Mouse (Mus musculus): ENCODE measurements around the gene Styx.
A peak's percentile ranks its signal among the peaks of the same experiment; 100 is the strongest.

Styx gene

GRCm38 (mm10) chr14:45350931-45351859 is at the start of gene Styx:
Gene Styx (plus strand): TSS chr14:45351093.
- DNase-seq (ENCODE audit: low spot score in 2 of 2), result peak; percentile 86 to 92

- DNase-seq (ENCODE audit: low spot score in 2 of 2), result no peak
Measured at GRCm38 (mm10) chr14:45303939-45304338, 47.0 kb upstream of the Styx start.

GRCm38 (mm10) chr14:45304389-45304788 is 46.5 kb upstream of the Styx start:
- no peak for DNase-seq (ENCODE audit: low spot score in 2 of 2)

GRCm38 (mm10) chr14:45305852-45306251 is 45.0 kb upstream of the Styx start:
- no peak for DNase-seq (ENCODE audit: low spot score in 2 of 2)

- DNase-seq (ENCODE audit: low spot score in 2 of 2), result no peak
Measured at GRCm38 (mm10) chr14:45307630-45308328, 43.1 kb upstream of the Styx start.

- DNase-seq (ENCODE audit: low spot score in 2 of 2), result no peak
Measured at GRCm38 (mm10) chr14:45309646-45310045, 41.2 kb upstream of the Styx start.

GRCm38 (mm10) chr14:45310101-45310500 is 40.8 kb upstream of the Styx start:
- DNase-seq (ENCODE audit: low spot score in 2 of 2), result no peak

- no peak for DNase-seq (ENCODE audit: low spot score in 2 of 2)
Measured at GRCm38 (mm10) chr14:45316927-45317326, 34.0 kb upstream of the Styx start.

- DNase-seq (ENCODE audit: low spot score in 2 of 2), result peak in 1 of 2 experiments; percentile 21
Measured at GRCm38 (mm10) chr14:45317921-45318411, 32.9 kb upstream of the Styx start.

- DNase-seq (ENCODE audit: low spot score in 2 of 2), result peak; percentile 59 to 84
Measured at GRCm38 (mm10) chr14:45318426-45319236, 32.3 kb upstream of the Styx start, which contains the start of gene Ero1l. Gene Ero1l (minus strand): TSS chr14:45318771.

- DNase-seq (ENCODE audit: low spot score in 2 of 2), result no peak
Measured at GRCm38 (mm10) chr14:45319237-45319610, 31.7 kb upstream of the Styx start.

- DNase-seq (ENCODE audit: low spot score in 2 of 2), result no peak
Measured at GRCm38 (mm10) chr14:45320111-45320510, 30.8 kb upstream of the Styx start.

- DNase-seq (ENCODE audit: low spot score in 2 of 2), result no peak
Measured at GRCm38 (mm10) chr14:45321067-45321466, 29.8 kb upstream of the Styx start.

- DNase-seq (ENCODE audit: low spot score in 2 of 2), result no peak
Measured at GRCm38 (mm10) chr14:45321622-45322021, 29.3 kb upstream of the Styx start.

GRCm38 (mm10) chr14:45322450-45322849 is 28.4 kb upstream of the Styx start:
- DNase-seq (ENCODE audit: low spot score in 2 of 2), result no peak

- DNase-seq (ENCODE audit: low spot score in 2 of 2), result no peak
Measured at GRCm38 (mm10) chr14:45323320-45323719, 27.6 kb upstream of the Styx start.

GRCm38 (mm10) chr14:45325471-45325870 is 25.4 kb upstream of the Styx start:
- no peak for DNase-seq (ENCODE audit: low spot score in 2 of 2)

- no peak for DNase-seq (ENCODE audit: low spot score in 2 of 2)
Measured at GRCm38 (mm10) chr14:45328072-45328713, 22.7 kb upstream of the Styx start.

GRCm38 (mm10) chr14:45329018-45329588 is 21.8 kb upstream of the Styx start:
- no peak for DNase-seq (ENCODE audit: low spot score in 2 of 2)

- peak; percentile 85 to 90 for DNase-seq (ENCODE audit: low spot score in 2 of 2)
Measured at GRCm38 (mm10) chr14:45329589-45330181, 21.2 kb upstream of the Styx start, which contains the start of gene Psmc6. Gene Psmc6 (plus strand): TSS chr14:45329788.
